In genomic region chr14:34372646-34373045, GRCm38 (mm10) we compare ENCODE assay signal across 10 mouse cellular contexts. TPM values are rescaled to one million over a fixed set of nuclear protein-coding genes. Genes with fewer than 3 reads are reported as not detected.
DNase-seq lines count a peak whose midpoint lies in the region; ATAC-seq lines count a peak whose summit lies in the region.
"Had no signal": no experiment of that assay in that cellular context is flagged by ENCODE, and none has a peak within 500 bp of the region (broad histone marks: within the 10 kb centered on the region; RNA-seq: fewer than 3 reads in every experiment).

No protein-coding gene starts in this region.

- no peaks in the 10 kb centered on the region for H3K36me3 ChIP-seq in midbrain, embryonic 10.5 days
- no peaks in the 10 kb centered on the region for H3K36me3 ChIP-seq in midbrain, embryonic 16.5 days (ENCODE audit: control insufficient read depth, insufficient read depth, low read length)
- H3K36me3 ChIP-seq in limb, embryonic 10.5 days = no peaks in the 10 kb centered on the region
- H3K36me3 ChIP-seq: embryonic facial prominence, embryonic 12.5 days had no signal

- no peak for ATAC-seq in midbrain, embryonic 16.5 days
- no peak for ATAC-seq in erythroblast, adult 5-6 weeks (replicated peaks; ENCODE audit: low FRiP score, poor library complexity, severe bottlenecking)

- no peaks in the 10 kb centered on the region for H3K9me3 ChIP-seq in midbrain, embryonic 10.5 days (replicated peaks)
- no peaks in the 10 kb centered on the region for H3K9me3 ChIP-seq in midbrain, embryonic 16.5 days (replicated peaks; ENCODE audit: control insufficient read depth, low read length, poor library complexity, severe bottlenecking)
- H3K9me3 ChIP-seq in limb, embryonic 10.5 days (replicated peaks) = no peaks in the 10 kb centered on the region
- H3K9me3 ChIP-seq: embryonic facial prominence, embryonic 12.5 days had no signal

- H3K27ac ChIP-seq in midbrain, embryonic 10.5 days (replicated peaks) = no peak overlapping the region
- no peak overlapping the region for H3K27ac ChIP-seq in midbrain, embryonic 16.5 days (ENCODE audit: low read length)
- no peak overlapping the region for H3K27ac ChIP-seq in limb, embryonic 10.5 days
- H3K27ac ChIP-seq: embryonic facial prominence, embryonic 12.5 days had no signal

- no peak overlapping the region for H3K4me2 ChIP-seq in midbrain, embryonic 16.5 days (ENCODE audit: low read length)

- no peak overlapping the region for H3K9ac ChIP-seq in midbrain, embryonic 16.5 days (ENCODE audit: low read depth, low read length)
- H3K9ac ChIP-seq: embryonic facial prominence, embryonic 12.5 days had no signal

- no peak overlapping the region for H3K4me3 ChIP-seq in midbrain, embryonic 10.5 days
- H3K4me3 ChIP-seq in midbrain, embryonic 16.5 days (ENCODE audit: low read depth, low read length) = no peak overlapping the region
- H3K4me3 ChIP-seq in limb, embryonic 10.5 days = no peak overlapping the region
- H3K4me3 ChIP-seq: embryonic facial prominence, embryonic 12.5 days had no signal

- DNase-seq in midbrain, embryonic 10.5 days (ENCODE audit: low spot score) = peak; percentile 40
- peak; percentile 50 for DNase-seq in adipocyte (ENCODE audit: low spot score)
- DNase-seq in cerebellum, postnatal 36 days = peak; percentile 44 to 46
- peak; percentile 68 for DNase-seq in heart, adult 8-10 months (ENCODE audit: low spot score)
- peak; percentile 44 for DNase-seq in limb, embryonic 10.5 days (ENCODE audit: low spot score)
- peak; percentile 48 to 65 for DNase-seq in right cerebral cortex, postnatal 10 days (ENCODE audit: low spot score in 2 of 2)

- peaks cover 5% of the 10 kb centered on the region; the same call in 1 of the 2 replicates for H3K4me1 ChIP-seq in midbrain, embryonic 10.5 days
- no peaks in the 10 kb centered on the region; the same call in 1 of the 2 replicates for H3K4me1 ChIP-seq in midbrain, embryonic 16.5 days (ENCODE audit: control insufficient read depth, insufficient read depth, low read length)
- H3K4me1 ChIP-seq in limb, embryonic 10.5 days = peaks cover 38% of the 10 kb centered on the region

- H3K27me3 ChIP-seq in midbrain, embryonic 10.5 days (ENCODE audit: low read depth, poor library complexity, severe bottlenecking) = no peaks in the 10 kb centered on the region
- H3K27me3 ChIP-seq in midbrain, embryonic 16.5 days (ENCODE audit: control insufficient read depth, insufficient read depth, low read depth, low read length) = no peaks in the 10 kb centered on the region
- no peaks in the 10 kb centered on the region for H3K27me3 ChIP-seq in limb, embryonic 10.5 days (ENCODE audit: low read depth, poor library complexity, severe bottlenecking)
- H3K27me3 ChIP-seq: embryonic facial prominence, embryonic 12.5 days had no signal

- WGBS in midbrain, embryonic 10.5 days = 85% methylated on average over 6 of the region's 6 CpGs
- 83% methylated on average over 6 of the region's 6 CpGs for WGBS in midbrain, embryonic 16.5 days
- WGBS in limb, embryonic 10.5 days = 85% methylated on average over 6 of the region's 6 CpGs

RNA-seq across cellular contexts. Expression of gene Sncg, which starts 1.9 kb away (rescaled TPM):
- 30.8 and 56.1 TPM in 2 replicates for polyA plus RNA-seq in midbrain, embryonic 10.5 days (2016; fragmentation: Nextera tagmentation; extraction: Ambion mirVana)
- 27.6 and 31.0 TPM in 2 replicates for polyA plus RNA-seq in midbrain, embryonic 16.5 days (2015; fragmentation: Nextera tagmentation; extraction: Ambion mirVana)
- total RNA-seq in heart, adult 8-10 months (2022) = 10 to 100 TPM; 12.6 to 19.4 (median 15.2) TPM
- 2.0 and 3.8 TPM in 2 replicates for polyA plus RNA-seq in limb, embryonic 10.5 days (2016; fragmentation: Nextera tagmentation; extraction: Ambion mirVana)
- not detected in 2 replicates for total RNA-seq in erythroblast, adult 5-6 weeks (2015; ENCODE audit: low replicate concordance)
- total RNA-seq in erythroblast, adult 5-6 weeks (2017; ENCODE audit: low replicate concordance) = not detected in 2 replicates

RNA-seq across cellular contexts. Expression of gene Mmrn2, which starts 2.6 kb away (rescaled TPM):
- polyA plus RNA-seq in midbrain, embryonic 10.5 days (2016; fragmentation: Nextera tagmentation; extraction: Ambion mirVana) = 6.3 and 8.2 TPM in 2 replicates
- polyA plus RNA-seq in midbrain, embryonic 16.5 days (2015; fragmentation: Nextera tagmentation; extraction: Ambion mirVana) = 3.5 and 3.6 TPM in 2 replicates
- 10 to 100 TPM; 36.6 to 47.3 (median 43.5) TPM for total RNA-seq in heart, adult 8-10 months (2022)
- polyA plus RNA-seq in limb, embryonic 10.5 days (2016; fragmentation: Nextera tagmentation; extraction: Ambion mirVana) = 6.9 and 7.8 TPM in 2 replicates
- not detected in 2 replicates for total RNA-seq in erythroblast, adult 5-6 weeks (2015; ENCODE audit: low replicate concordance)
- total RNA-seq in erythroblast, adult 5-6 weeks (2017; ENCODE audit: low replicate concordance) = not detected in 2 replicates

RNA-seq across cellular contexts. Expression of gene Fam25c, which starts 17.4 kb away (rescaled TPM):
- polyA plus RNA-seq in midbrain, embryonic 10.5 days (2016; fragmentation: Nextera tagmentation; extraction: Ambion mirVana) = not detected in 2 replicates
- polyA plus RNA-seq in midbrain, embryonic 16.5 days (2015; fragmentation: Nextera tagmentation; extraction: Ambion mirVana) = not detected in 2 replicates
- not detected for total RNA-seq in heart, adult 8-10 months (2022)
- polyA plus RNA-seq in limb, embryonic 10.5 days (2016; fragmentation: Nextera tagmentation; extraction: Ambion mirVana) = not detected in 2 replicates
- not detected in 2 replicates for total RNA-seq in erythroblast, adult 5-6 weeks (2015; ENCODE audit: low replicate concordance)
- not detected in 2 replicates for total RNA-seq in erythroblast, adult 5-6 weeks (2017; ENCODE audit: low replicate concordance)
- total RNA-seq: layer of hippocampus, adult 8-10 months had no signal
- polyA plus RNA-seq: embryonic facial prominence, embryonic 12.5 days had no signal
